Mouse (Mus musculus) olfactory bulb, adult 2 months (tissue): ENCODE results near the gene 4632433K11Rik. TPM values are rescaled to one million over a fixed set of nuclear protein-coding genes. Genes with fewer than 3 reads are reported as not detected.

Experiments used
- H3K27ac ChIP-seq: fragments of 200-500 bp; 2 replicates; pipeline ENCODE4 v1.5.1; 2012; ENCODE audit warnings: low read depth, low read length; ENCODE audit not compliant: insufficient read depth
- H3K4me1 ChIP-seq: fragments of 200-500 bp; 2 replicates; pipeline ENCODE4 v1.6.1; 2012; ENCODE audit warnings: low read length; ENCODE audit not compliant: control insufficient read depth, insufficient read depth
- H3K4me3 ChIP-seq: fragments of 200-500 bp; 2 replicates; pipeline ENCODE4 v1.5.1; 2012; ENCODE audit warnings: mild to moderate bottlenecking, low read depth, low read length, moderate library complexity; ENCODE audit not compliant: insufficient read depth
- CTCF ChIP-seq: fragments of 200-500 bp; IDR thresholded peaks from 2 replicates; pipeline ENCODE4 v1.5.1; 2012; ENCODE audit warnings: low read depth, mild to moderate bottlenecking, low read length, moderate library complexity; ENCODE audit not compliant: insufficient read depth
- POLR2A ChIP-seq: fragments of 200-500 bp; IDR thresholded peaks from 2 replicates; pipeline ENCODE4 v1.6.1; 2012; ENCODE audit warnings: mild to moderate bottlenecking, low read depth, low read length, moderate library complexity; ENCODE audit not compliant: insufficient read depth
- WGBS: fragments of 180-500 bp; shearing (Covaris S2); methylation state at CpG from one replicate; pipeline ENCODE4 v1.1.7; 2018; 5-methylcytosine and 5-hydroxymethylcytosine counted together
- polyA plus RNA-seq: library from polyadenylated mRNA; stranded (reverse); fragments of >200 nt; gene quantifications from 2 replicates; pipeline ENCODE4 v1.2.4, GENCODE M21; 2012; ENCODE audit warnings: low replicate concordance; ENCODE audit not compliant: missing spikeins, insufficient read depth, insufficient read length

Gene 4632433K11Rik
- polyA plus RNA-seq, 1 experiment = not detected

DNA sequence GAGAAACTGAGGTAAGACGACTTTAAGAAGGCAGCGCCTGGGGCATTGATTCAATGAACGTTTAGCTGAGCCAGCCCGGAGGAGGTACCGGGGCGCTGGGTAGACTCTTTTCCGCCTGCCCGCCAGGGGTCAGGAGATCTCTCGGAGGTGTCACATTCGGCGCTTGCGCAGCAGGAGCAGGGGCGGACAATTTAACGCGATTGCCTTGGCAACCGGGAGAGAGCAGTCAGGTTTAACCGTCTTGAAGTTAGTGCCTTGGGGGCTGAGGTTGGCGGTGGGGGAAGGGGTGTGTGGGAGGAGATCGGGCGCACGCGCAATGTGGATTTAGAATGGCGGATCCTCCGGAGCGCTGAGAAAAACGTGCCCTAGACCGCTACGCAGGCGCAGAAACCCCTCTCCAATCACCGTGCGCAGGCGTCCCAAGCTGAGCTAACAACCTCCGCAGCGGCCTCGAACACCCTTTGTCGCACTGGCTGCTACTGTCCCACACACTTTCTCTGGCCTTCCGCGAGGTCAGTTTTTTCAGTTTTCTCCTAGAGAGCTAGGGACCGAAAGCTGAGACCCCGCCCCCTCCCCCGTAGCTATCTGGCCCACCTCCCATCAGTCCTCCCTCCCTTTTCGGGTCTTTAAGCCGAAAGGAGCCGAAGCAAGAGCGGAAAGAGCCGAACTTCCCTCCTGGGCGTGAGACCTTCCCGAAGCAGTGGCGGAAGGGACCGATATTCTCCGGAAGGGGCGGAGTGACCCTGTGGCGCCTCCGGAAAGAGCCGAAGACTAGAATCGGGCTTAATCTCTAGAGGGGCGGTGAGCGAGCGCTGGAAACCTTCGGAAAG, 27.2 kb downstream of the 4632433K11Rik start:
- Histone ChIP-seq H3K27ac (peak overlapping the region; percentile 97), H3K4me1 (peaks cover 27% of the 10 kb centered on the region), H3K4me3 (peak overlapping the region; percentile 63)
- whole genome bisulfite sequencing = under 1% methylated on average over 60 of the region's 60 CpGs
- TF ChIP-seq POLR2A (peak; percentile 46), CTCF (peak; percentile 70)

GRCm38 (mm10) chr7:5061774-5062359, 27.9 kb downstream of the 4632433K11Rik start, which contains the start of gene U2af2:
TSS of gene U2af2 (plus strand) at chr7:5062143.
- peaks cover 29% of the 10 kb centered on the region for H3K4me1 ChIP-seq
- 1% methylated on average over 65 of the region's 65 CpGs for WGBS
- TF ChIP-seq POLR2A (peak; percentile 25), CTCF (0 out of 2 replicates have a peak, but pooled peaks have one; percentile 28)
- H3K4me3 ChIP-seq = peak within 1 kb of the TSS; percentile 63
- H3K27ac ChIP-seq = peak within 1 kb of the TSS; percentile 97

DNA sequence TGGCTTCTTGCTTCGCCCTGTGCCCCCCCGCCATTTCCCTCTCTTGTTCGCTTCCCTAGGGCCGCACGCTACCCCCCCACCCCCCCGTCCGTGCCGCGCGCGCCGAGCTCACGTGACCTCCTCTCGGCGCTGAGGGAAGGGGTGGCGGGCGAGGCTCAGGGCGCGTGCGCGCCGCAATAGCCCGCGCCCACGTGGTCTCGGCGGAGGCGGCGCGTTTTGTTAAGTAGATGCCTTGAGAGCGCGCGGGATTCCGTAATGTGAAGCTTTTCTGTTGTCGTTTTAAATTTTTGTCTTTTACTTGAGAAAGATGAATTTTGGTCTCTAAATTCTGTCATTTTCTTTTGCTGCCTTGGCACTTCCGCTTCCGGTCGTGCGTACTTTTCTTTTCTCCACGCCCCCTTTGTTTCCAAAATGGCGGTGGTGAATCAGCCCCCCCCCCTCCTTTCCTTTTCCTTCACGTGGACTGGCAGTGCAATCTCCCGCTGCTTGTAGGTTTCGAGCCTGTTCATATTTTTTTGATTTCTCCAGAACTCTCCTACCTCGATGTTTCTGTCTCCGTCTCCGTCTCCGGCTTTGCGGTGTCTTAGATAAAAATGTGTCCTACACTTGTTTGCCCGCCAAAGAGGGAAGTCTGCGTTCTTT, 28.6 kb downstream of the 4632433K11Rik start:
- H3K4me1 ChIP-seq = peaks cover 29% of the 10 kb centered on the region

GRCm38 (mm10) chr7:5064886-5065285, 31.0 kb downstream of the 4632433K11Rik start:
- no peak overlapping the region for H3K27ac ChIP-seq
- WGBS = 94% methylated on average over 6 of the region's 6 CpGs
- no peak overlapping the region for H3K4me3 ChIP-seq
- peaks cover 18% of the 10 kb centered on the region for H3K4me1 ChIP-seq
- TF ChIP-seq POLR2A (no peak), CTCF (no peak)

More for the DNA sequence above, 28.6 kb downstream of the 4632433K11Rik start:
- TF ChIP-seq POLR2A (no peak), CTCF (no peak)
- H3K27ac ChIP-seq = peak overlapping the region; percentile 42; the same call in 1 of the 2 replicates
- peak overlapping the region; percentile 63 for H3K4me3 ChIP-seq
- under 1% methylated on average over 51 of the region's 51 CpGs for WGBS

DNA sequence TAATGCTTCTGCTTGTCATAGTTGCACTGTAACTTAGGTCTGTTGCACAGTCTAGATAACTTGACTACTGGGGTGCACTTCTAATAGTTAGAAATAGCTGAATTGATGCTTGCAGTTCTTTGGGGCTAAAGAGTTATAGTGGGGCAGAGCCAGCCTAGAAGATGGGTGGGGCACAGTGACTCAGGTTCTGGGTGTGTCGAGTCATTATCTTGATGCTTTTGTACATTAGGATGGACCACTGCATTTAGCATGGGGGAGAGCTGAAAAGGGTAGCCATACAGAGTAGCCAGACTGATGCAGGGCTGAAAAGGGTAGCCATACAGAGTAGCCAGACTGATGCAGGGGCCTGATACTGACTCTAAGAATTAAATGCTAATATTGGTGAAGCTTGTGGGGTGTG, 39.7 kb downstream of the 4632433K11Rik start:
- TF ChIP-seq CTCF = no peak
- no peak for TF ChIP-seq POLR2A

DNA sequence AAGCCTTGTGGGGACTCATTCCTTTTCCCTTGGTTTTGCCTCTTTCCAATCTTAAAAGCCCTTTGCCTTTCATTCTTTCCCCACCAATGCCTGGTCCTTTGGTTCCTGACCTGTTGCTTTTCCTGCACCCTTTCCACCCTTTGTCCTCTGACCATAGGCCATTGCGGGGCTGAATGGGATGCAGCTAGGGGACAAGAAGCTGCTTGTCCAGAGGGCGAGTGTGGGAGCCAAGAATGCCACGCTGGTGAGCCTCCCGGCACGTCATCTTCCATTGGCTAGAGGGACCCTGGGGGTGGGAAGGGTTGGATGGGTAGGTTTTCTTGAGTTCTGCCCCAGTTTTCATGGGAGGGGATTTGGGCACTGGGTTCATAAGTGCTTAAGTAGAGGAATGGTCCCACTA, 41.1 kb downstream of the 4632433K11Rik start:
- Histone ChIP-seq H3K4me3 (no peak overlapping the region), H3K4me1 (peaks cover 2% of the 10 kb centered on the region; the same call in 1 of the 2 replicates), H3K27ac (no peak overlapping the region)
- no peak for TF ChIP-seq CTCF
- WGBS = 88% methylated on average over 5 of the region's 5 CpGs

More for the DNA sequence above, 39.7 kb downstream of the 4632433K11Rik start:
- Histone ChIP-seq H3K27ac (no peak overlapping the region), H3K4me1 (0 out of 2 replicates have a peak, but pooled peaks cover 2% of the 10 kb centered on the region), H3K4me3 (no peak overlapping the region)
- WGBS = 55% methylated on average over 1 of the region's 1 CpGs

GRCm38 (mm10) chr7:5076931-5077330, 43.0 kb downstream of the 4632433K11Rik start:
- WGBS = 85% methylated on average over 2 of the region's 2 CpGs

DNA sequence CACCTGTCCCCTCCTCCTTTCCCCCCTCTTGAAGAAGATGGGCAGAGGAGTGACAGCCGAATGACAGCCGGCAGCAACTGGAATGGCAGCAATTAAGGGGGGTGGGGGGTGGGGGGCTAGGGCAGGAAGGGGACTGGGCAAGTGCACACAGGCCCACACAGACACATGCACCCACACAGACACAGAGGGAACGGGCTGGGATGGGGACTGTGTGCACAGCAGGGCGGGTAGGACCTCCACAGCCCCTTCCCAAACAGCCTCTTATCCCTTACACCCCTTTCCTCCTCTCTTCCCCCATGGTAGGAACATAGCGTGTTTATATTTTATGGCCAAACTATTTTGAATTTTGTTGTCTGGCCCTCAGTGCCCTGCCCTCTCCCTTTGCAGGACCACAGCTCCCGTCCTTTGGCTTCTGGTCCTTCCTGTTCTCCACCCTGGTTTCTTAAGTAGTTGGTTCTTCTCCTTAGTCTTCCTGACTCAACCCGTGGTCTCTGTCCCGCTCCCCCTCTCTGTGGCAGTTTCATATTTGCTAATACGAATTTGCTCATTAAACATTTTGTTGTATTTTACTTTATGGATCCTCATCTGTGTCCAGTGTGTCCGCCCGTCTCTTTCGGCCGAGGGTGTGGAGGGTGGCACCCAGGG, 45.6 kb downstream of the 4632433K11Rik start:
- peak overlapping the region; percentile 47; the same call in 1 of the 2 replicates for H3K27ac ChIP-seq
- 49% methylated on average over 10 of the region's 13 CpGs for WGBS
- H3K4me1 ChIP-seq = peaks cover 15% of the 10 kb centered on the region; the same call in 1 of the 2 replicates
- H3K4me3 ChIP-seq = peak overlapping the region; percentile 94

More at GRCm38 (mm10) chr7:5076931-5077330, 43.0 kb downstream of the 4632433K11Rik start:
- no peak overlapping the region for H3K4me3 ChIP-seq
- H3K27ac ChIP-seq = no peak overlapping the region
- TF ChIP-seq POLR2A (no peak), CTCF (no peak)
- peaks cover 5% of the 10 kb centered on the region; the same call in 1 of the 2 replicates for H3K4me1 ChIP-seq
